Mouse (Mus musculus): ENCODE results near the gene Bhmt. TPM values are rescaled to one million over a fixed set of nuclear protein-coding genes. Genes with fewer than 3 reads are reported as not detected.
"Not testable (repeated sequence)": the region's sequence is repeated elsewhere in the genome, so short reads cannot be mapped to it uniquely, and the experiment has no call there.

Gene Bhmt
- polyA plus RNA-seq, 1 experiment from 2014 or later = not detected

- Histone ChIP-seq H3K27ac (replicated peaks; ENCODE audit: low read depth, low read length) (no peak overlapping the region), H3K9ac (replicated peaks; ENCODE audit: low read length) (no peak overlapping the region), H3K4me1 (ENCODE audit: control insufficient read depth, insufficient read depth, low read length) (no peaks in the 10 kb centered on the region), H3K4me3 (ENCODE audit: low read depth, low read length) (no peak overlapping the region), H3K4me2 (ENCODE audit: low read depth, low read length) (no peak overlapping the region), H3K27me3 (ENCODE audit: control insufficient read depth, insufficient read depth, low read length) (no peaks in the 10 kb centered on the region), H3K36me3 (replicated peaks; ENCODE audit: control insufficient read depth, insufficient read depth, low read depth, low read length) (no peaks in the 10 kb centered on the region), H3K9me3 (replicated peaks; ENCODE audit: control insufficient read depth, low read length) (no peaks in the 10 kb centered on the region)
- ATAC-seq (replicated peaks; ENCODE audit: insufficient number of reproducible peaks, low FRiP score, low TSS enrichment, low read depth) = no peak
- no peak for DNase-seq (ENCODE audit: low spot score)
- 80% methylated on average over 11 of the region's 11 CpGs for whole genome bisulfite sequencing
Measured at GRCm38 (mm10) chr13:93601527-93601926, 36.2 kb downstream of the Bhmt start.

- no peak for DNase-seq (ENCODE audit: low spot score)
- Histone ChIP-seq H3K27me3 (ENCODE audit: control insufficient read depth, insufficient read depth, low read length) (no peaks in the 10 kb centered on the region), H3K4me2 (ENCODE audit: low read depth, low read length) (no peak overlapping the region), H3K4me3 (ENCODE audit: low read depth, low read length) (no peak overlapping the region), H3K9me3 (replicated peaks; ENCODE audit: control insufficient read depth, low read length) (no peaks in the 10 kb centered on the region), H3K27ac (replicated peaks; ENCODE audit: low read depth, low read length) (no peak overlapping the region), H3K36me3 (replicated peaks; ENCODE audit: control insufficient read depth, insufficient read depth, low read depth, low read length) (no peaks in the 10 kb centered on the region), H3K9ac (replicated peaks; ENCODE audit: low read length) (no peak overlapping the region), H3K4me1 (ENCODE audit: control insufficient read depth, insufficient read depth, low read length) (no peaks in the 10 kb centered on the region)
- 94% methylated on average over 2 of the region's 2 CpGs for WGBS
- no peak for ATAC-seq (replicated peaks; ENCODE audit: insufficient number of reproducible peaks, low FRiP score, low TSS enrichment, low read depth)
Measured at GRCm38 (mm10) chr13:93593040-93593699, 44.6 kb downstream of the Bhmt start.

GRCm38 (mm10) chr13:93582526-93582925 is 55.2 kb downstream of the Bhmt start:
- not testable (repeated sequence) for DNase-seq (ENCODE audit: low spot score); H3K4me1 ChIP-seq (ENCODE audit: control insufficient read depth, insufficient read depth, low read length); H3K4me3 ChIP-seq (ENCODE audit: low read depth, low read length); H3K4me2 ChIP-seq (ENCODE audit: low read depth, low read length); H3K27me3 ChIP-seq (ENCODE audit: control insufficient read depth, insufficient read depth, low read length); H3K36me3 ChIP-seq (replicated peaks; ENCODE audit: control insufficient read depth, insufficient read depth, low read depth, low read length); H3K9ac ChIP-seq (replicated peaks; ENCODE audit: low read length); H3K9me3 ChIP-seq (replicated peaks; ENCODE audit: control insufficient read depth, low read length); ATAC-seq (replicated peaks; ENCODE audit: insufficient number of reproducible peaks, low FRiP score, low TSS enrichment, low read depth); H3K27ac ChIP-seq (replicated peaks; ENCODE audit: low read depth, low read length)
- WGBS = 94% methylated on average over 9 of the region's 9 CpGs

GRCm38 (mm10) chr13:93580431-93580830 is 57.3 kb downstream of the Bhmt start:
- no peak overlapping the region for H3K27ac ChIP-seq (replicated peaks; ENCODE audit: low read depth, low read length)
- H3K36me3 ChIP-seq (replicated peaks; ENCODE audit: control insufficient read depth, insufficient read depth, low read depth, low read length) = no peaks in the 10 kb centered on the region
- no peaks in the 10 kb centered on the region for H3K4me1 ChIP-seq (ENCODE audit: control insufficient read depth, insufficient read depth, low read length)
- no peaks in the 10 kb centered on the region for H3K9me3 ChIP-seq (replicated peaks; ENCODE audit: control insufficient read depth, low read length)
- no peak overlapping the region for H3K4me3 ChIP-seq (ENCODE audit: low read depth, low read length)
- no peak overlapping the region for H3K4me2 ChIP-seq (ENCODE audit: low read depth, low read length)
- ATAC-seq (replicated peaks; ENCODE audit: insufficient number of reproducible peaks, low FRiP score, low TSS enrichment, low read depth) (no peak), DNase-seq (ENCODE audit: low spot score) (no peak)
- no peaks in the 10 kb centered on the region for H3K27me3 ChIP-seq (ENCODE audit: control insufficient read depth, insufficient read depth, low read length)
- H3K9ac ChIP-seq (replicated peaks; ENCODE audit: low read length) = no peak overlapping the region
- 82% methylated on average over 5 of the region's 5 CpGs for WGBS

- Histone ChIP-seq H3K36me3 (replicated peaks; ENCODE audit: control insufficient read depth, insufficient read depth, low read depth, low read length) (no peaks in the 10 kb centered on the region), H3K4me1 (ENCODE audit: control insufficient read depth, insufficient read depth, low read length) (no peaks in the 10 kb centered on the region), H3K9ac (replicated peaks; ENCODE audit: low read length) (no peak overlapping the region), H3K27me3 (ENCODE audit: control insufficient read depth, insufficient read depth, low read length) (no peaks in the 10 kb centered on the region), H3K27ac (replicated peaks; ENCODE audit: low read depth, low read length) (no peak overlapping the region), H3K4me2 (ENCODE audit: low read depth, low read length) (no peak overlapping the region), H3K4me3 (ENCODE audit: low read depth, low read length) (no peak overlapping the region), H3K9me3 (replicated peaks; ENCODE audit: control insufficient read depth, low read length) (no peaks in the 10 kb centered on the region)
- DNase-seq (ENCODE audit: low spot score) (no peak), ATAC-seq (replicated peaks; ENCODE audit: insufficient number of reproducible peaks, low FRiP score, low TSS enrichment, low read depth) (no peak)
- WGBS = 63% methylated on average over 4 of the region's 4 CpGs
Measured at GRCm38 (mm10) chr13:93569676-93570075, 68.1 kb downstream of the Bhmt start.

Other genes starting within 250 kb of the Bhmt start
- 4.3 TPM in 2 replicates for gene Jmy, start 138.2 kb downstream of the Bhmt start, polyA plus RNA-seq (2014; fragmentation: Nextera tagmentation; extraction: Ambion mirVana)
- not detected in 2 replicates for gene Bhmt2, start 36.3 kb upstream of the Bhmt start, polyA plus RNA-seq (2014; fragmentation: Nextera tagmentation; extraction: Ambion mirVana)
- gene Dmgdh, start 36.5 kb upstream of the Bhmt start, polyA plus RNA-seq (2014; fragmentation: Nextera tagmentation; extraction: Ambion mirVana) = 0.07 TPM in 1 of 2 replicates, not detected in the other
- 7.8 and 8.8 TPM in 2 replicates for gene Arsb, start 133.7 kb upstream of the Bhmt start, polyA plus RNA-seq (2014; fragmentation: Nextera tagmentation; extraction: Ambion mirVana)